Mouse (Mus musculus): ENCODE data around the gene Il6st. TPM values are rescaled to one million over a fixed set of nuclear protein-coding genes. Genes with fewer than 3 reads are reported as not detected.

Il6st gene
- total RNA-seq, 2 experiments from 2014 or later, result 67.3 to 80.3 TPM

DNA sequence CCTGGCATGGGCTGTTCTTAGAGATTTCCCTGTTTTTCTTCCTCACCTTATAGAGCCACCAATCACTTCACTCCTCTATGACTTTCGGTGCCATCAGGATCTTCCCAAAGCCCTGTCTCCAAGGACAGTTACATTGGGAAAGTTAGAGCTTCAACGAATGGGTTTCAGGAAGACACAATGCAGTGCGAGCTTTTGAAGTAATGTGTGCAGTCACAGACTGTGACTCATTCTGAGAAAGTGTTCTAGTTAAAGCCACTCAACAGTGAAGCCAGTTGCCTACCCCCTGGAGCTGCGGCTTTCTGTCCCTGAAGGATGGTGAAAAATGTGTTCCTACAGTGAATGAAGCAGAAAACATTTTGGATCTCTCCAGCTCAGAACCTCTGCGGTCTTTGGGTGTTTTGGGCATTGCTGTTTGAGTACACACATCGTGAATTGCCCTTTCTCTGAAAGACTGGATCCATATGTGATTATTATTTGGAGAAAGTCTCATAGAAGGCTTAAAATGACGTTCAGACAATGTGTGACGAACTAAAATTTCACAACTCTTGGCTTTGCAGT is 16.7 kb upstream of the Il6st start:
- no peak for DNase-seq

DNA sequence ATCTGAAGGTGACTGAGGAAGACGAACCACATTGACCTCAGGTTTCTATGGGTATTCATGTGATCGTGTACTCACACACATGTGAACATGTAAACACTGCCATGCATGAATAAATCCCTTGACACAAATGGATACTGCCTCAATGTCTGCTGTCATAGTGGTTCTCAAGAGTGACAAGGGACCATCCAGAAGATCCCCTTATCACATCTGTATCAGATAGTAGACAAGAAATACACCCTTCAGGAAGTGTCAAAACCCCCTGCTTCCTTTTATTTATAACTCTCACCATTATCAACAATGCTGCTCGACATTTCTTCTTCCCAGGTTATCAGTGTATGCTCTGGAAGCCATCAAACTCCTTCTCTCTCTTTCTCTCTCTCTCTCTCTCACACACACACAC is 13.7 kb upstream of the Il6st start:
- DNase-seq, result no peak

DNA sequence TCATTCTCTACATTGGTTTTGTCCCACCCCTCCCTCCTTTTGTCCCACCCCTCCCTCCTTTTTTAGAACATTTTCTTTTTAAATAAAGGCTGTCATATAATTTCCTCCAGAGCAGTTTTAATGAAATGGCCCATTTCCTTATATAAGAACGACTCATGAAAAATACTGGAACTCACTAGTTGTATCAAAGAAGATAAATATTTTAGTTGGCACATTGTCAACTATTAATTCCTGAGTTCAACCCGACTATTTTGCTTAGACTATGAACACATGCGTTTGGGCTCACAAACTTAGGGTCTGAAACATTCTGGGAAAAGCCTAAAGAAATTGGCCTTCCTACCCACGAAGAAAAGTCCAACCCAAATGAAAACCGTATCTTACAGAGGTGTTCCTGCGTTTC is 6.5 kb upstream of the Il6st start:
- DNase-seq, result no peak

DNA sequence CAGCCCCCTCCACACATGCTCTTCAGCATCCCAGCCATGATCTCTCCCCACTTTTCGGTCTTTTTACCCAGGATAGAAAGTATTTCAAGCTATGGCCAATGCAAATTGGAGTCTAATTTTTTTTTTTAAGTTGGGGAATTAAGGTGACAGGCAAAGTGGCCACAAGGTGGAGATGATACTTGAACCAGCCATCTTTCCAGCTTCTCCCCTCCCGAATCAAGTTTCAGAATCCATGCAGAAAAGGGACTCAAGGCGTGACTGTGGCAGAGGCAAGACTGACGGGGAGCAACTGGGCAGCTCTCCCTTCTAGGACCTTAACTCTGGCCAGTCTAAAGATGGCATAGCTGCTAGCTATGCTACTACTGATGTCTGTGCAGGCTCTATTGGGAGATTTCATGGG is 5.9 kb upstream of the Il6st start:
- no peak for DNase-seq

DNA sequence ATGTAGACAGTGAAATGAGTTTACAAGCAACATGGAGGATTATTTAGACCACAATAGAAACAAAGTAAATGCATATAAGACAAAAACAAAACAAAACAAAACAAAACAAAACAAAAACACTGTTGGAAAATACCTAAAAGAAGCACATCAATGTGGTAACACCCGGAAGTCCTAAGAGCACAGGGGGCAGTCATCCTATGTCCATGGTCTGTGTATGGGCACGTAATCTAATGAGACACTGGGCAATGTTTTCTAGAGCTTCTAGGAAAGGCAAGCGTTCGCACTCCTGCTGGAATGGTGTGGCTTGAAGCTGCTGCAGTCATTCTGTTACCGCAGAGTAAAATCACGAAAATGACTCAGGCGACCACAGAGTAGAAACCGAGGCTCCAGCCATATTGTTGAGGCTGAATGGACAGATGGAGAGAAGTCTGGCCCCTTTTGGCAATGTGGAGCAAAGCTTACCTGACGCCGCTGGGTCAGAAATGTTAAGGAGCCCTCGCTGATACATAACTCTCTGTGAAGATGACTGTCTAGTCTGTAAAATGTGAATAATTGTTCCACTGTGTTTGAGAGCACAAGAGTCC is 5.3 kb upstream of the Il6st start:
- DNase-seq, result no peak

DNA sequence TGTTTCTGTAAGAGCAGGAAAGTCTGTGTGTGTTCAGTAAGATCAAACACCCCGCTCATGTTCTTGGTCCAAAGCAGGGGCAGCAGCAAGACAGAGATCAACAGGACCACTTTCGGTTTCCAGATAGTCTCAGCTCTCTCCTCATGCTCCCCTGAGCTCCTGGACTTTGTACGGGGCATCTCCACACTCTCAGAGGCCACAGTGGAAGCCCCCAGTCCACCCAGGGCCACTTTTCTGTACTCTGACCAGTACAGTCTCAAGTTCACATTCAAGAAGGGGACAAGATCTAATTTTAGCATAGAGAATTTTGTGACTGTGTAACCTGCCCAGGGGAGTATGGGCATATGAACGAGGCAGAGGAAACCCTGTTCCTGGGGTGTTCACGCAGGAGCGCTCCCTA is 3.9 kb upstream of the Il6st start:
- DNase-seq, result no peak

DNA sequence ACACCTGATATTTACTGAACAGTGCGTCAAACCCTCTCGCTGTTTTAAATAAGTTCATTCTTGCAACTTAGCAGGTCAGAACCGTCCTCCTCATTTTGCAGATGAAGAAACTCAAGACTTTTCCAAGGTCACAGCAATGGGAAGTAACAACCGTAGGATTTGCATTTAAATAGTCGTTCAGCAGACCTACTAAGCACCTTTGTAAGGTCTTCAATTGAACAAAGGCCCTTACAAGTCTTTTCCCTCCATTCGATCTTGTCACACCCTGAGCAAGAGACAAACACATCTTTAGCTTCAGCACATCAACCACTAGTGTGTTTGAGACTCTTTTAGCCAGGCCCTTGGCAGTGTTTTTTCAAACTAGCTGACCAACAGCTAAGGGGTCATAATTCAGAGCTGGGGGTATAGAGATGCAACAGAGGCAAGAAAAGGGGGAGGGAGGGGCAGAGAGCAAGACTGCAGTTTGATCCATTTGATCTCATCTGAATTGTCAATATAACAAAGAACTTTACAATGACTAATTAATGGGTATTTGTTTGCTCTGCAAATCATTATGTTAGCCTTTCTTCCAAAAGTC is 1.4 kb upstream of the Il6st start:
- DNase-seq, result no peak

DNA sequence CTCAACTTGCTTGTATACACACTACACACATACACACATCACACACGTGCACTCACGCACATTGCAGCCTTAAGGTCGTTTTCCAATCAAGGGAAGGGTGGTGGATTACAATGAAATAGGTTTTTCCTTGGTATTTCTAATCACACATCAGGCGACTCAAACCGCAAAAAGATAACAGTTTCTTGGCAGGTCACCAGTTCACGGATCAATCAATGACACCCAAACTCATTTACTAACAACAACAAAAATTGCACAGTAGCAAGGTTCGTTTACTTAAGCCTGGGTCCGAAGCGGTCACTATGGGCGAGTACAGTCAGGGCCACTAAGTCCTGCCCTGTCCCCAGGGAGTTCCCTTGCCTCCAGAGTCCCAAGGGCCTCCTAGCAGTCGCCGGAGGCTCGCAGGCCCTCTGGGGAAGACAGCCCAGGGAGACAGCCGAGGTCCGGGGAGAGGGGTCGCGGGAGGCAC is 500 bp upstream of the Il6st start:
- no peak for DNase-seq

DNA sequence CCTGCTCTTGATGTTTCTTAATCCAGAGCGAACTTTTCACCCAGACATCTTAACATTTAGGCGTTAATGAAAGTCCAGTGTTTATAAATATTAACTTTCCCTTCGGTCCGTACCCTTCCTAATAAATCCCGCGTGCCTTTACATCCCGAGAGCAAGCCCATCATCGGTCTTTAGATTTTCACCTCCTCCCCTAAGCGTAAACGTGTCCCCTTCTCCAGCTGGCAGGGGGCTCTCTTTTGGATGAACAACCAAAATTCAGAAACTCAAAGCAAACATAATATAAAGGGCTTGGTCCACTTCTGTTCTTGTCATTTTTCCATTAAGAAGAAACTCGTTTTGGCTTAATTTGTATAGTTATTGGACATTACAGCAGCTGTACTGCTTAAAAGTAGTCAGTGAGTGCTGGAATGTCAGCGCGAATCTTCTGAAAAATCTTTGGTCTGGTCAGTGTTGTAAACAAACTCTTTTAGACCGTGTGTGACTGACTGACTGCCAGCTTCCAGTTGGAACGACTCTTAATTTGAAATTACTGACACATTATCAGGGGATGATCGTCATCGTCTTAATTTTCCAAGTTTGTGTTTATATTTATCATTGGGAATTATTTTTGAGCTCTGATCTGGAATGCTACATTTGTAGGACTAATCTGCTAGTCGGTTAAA is 887 bp downstream of the Il6st start:
- no peak for DNase-seq

DNA sequence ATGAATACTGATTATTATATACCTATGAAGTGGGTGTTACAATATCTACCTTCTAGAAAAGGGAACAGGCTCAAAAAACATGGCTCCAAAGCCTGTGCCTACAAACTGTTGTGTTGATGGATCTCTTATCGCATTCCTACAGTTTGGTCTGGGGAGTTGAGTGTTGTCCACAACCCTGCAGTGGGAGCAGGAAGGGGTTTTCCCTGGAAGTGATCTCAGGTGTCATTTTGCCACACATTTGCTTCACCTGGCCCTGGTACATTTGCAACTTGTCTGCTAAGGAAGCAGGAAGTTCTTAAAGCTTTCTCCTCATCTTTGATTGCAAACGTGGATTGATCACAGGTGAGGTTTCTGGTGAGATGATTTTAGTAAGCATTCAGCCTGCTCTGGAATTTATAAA is 1.7 kb downstream of the Il6st start:
- no peak for DNase-seq

DNA sequence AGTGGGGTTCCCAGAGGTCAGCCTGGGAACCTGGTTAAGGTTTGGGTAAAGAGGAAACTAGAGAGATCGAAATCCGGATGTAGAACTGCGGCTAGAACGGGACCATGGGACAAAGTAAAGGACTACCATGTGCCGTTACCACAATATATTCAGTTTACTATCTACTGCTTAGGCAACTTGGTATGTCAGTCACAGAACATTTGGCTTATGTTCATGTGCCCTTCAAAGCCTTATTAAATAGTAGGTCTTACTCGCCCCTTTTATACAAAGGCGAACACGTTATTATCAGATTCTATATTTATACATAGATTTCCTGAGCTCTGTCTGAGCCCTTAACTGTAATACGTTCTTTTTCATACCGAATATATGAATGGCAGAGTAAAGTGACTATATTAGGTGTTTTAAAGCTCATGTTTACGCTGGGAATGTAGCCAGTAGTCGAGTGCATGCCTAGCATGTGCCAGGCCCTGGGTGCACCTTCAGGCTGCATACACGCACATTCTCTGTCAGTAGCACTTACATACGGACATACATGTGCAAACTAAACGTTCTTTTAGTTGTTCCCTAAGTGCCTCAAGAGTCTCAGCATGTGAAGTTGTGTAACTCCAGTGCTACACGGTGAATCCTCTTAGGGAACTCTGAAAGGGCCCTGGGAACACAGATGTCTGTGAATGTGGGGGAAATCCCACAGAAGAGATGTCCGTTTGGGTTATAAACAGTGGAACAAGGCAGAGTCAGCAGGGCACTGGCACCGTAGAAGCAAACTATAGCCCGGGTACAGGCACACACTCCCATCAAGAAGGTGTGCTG is 2.5 kb downstream of the Il6st start:
- DNase-seq, result no peak

DNA sequence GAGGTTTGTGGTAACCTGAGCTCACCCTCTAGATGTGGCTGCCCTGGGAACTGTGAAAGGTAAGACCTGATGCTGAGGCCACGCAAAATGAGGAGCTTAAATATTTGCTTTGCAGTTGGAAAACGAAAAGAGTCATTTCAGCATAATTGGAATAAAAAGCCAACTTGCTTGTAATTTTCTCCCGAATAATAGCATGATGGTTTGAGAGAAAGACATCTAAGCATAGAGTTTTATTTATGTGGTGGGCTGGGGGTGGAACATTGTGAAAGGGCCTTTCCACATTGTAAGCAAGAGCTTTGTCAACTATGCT is 3.0 kb downstream of the Il6st start:
- DNase-seq, result no peak

DNA sequence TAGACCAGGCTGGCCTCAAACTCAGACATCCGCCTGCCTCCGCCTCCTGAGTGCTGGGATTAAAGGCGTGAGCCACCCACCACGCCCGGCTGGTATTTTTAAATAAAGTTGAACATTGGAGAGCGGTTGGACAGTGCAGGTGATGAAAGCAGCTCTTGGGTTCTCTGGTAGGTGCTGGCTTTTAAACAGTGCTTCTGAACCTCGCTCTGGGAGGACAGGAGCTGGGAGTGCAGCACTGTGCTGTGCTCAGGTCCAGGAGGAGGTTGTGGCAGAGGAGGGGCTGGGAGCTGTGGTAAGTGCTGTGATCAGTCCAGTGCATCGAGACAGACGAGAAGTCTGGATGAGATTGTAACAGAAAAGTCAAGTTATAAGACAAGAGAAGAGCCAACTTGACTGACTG is 3.5 kb downstream of the Il6st start:
- no peak for DNase-seq

DNA sequence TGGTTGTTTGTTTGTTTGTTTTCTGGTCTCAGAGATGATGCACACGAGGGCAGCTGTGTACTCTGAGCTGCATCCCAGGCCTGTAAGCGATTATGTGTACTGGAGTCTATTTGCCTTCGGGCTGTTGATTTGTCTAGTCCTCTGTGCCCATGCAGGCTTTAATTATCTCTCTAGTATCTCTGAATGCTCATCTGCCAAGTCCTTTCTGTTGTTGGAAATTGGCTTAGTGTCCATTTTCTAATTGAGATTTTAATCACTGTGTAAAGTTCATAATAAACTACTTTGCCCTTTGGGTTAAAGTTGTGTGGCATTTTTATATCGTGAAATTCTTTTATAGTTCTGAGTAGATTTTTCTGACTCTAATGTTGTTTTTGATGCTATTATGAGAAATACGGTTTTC is 5.6 kb downstream of the Il6st start:
- DNase-seq, result no peak

DNA sequence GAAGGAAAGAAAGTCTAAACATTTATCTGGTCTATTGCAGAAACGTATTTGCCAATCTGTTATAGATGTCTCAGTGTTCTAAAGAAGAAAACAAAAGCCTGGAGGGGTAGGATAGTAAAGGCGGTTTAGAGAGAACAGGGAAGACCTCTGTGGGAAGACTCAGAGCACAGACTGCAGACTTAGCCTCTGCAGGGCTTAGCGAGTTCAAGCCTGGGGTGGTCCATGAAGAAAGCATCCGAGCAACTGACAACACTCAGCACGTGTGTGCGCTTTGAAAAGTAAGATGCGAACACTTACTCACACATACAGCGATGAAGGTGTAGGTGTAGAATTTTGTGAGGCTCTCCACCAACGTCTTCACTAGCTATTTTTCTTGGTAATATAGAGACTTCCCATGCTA is 7.3 kb downstream of the Il6st start:
- DNase-seq, result no peak

DNA sequence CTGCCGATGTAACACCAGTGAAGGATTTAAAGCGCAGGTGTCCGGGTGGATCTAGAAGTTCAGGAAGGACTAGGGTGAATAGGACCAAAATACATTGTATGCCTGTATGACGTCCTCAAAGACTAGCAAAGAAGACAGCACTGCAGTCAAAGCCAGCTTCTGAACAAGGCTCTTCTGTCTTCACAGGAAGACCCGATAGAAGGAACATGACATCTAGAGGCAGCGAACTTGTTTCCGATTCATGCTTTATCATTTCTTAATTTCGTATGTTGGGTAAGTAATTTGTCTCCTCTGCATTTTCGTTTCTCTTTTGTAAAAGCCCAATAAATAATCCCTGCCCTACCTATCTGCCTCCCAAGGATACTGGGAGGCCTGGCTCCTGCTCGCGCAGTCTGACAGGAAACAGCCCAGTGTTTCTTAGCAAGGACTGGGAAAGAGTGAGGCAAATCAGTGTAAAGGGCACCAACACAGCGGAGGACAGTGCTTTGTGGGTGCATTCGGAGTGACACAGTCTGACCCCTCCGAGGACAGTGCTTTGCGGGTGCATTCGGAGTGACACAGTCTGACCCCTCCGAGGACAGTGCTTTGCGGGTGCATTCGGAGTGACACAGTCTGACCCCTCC is 8.6 kb downstream of the Il6st start:
- DNase-seq, result no peak

DNA sequence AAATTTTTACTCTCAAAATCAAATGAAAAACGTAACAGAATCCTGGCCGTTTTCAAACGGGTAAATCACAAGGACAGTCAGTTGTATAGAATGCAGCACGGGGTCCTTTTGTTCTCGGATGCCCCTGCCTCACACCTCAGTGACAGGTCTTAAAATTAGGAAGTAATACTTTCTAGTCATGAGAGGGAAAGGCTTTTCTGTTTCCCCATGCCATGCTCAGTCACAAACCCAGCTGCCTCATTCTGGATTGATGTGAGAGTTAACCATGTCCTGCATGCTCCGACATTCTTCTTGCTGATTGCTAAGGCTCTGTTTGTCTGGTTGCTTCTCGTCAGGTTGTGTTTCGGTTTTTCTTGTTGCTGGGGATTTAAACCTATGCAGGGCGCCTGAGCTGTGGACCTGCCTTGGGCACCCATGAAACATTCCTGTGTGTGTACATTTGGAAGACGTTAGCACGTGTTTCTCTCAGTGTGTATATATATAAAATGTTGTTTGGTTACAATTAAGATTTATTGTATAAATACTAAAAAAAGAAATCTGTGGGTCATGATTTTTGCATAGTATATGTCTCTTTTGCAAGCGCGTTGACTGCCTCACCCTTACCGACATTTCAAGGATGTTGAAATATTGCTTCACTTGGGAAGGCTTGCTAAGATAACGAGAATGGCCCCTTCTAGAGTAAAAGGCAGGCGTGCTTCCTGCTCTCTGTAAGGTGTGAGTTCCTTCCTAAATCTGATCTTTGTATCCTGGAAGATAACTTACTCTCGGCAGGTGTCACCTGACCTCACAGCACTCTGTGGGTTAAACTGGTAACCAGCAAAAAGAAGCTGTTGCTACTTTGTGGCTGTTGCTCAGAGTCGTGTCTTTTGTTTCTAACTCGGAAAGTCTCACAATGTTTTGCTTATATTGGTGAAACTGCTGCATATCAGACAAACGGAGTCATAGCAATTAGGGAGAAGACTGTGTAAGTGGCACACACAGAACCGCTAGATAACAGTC is 10.2 kb downstream of the Il6st start:
- DNase-seq, result no peak

DNA sequence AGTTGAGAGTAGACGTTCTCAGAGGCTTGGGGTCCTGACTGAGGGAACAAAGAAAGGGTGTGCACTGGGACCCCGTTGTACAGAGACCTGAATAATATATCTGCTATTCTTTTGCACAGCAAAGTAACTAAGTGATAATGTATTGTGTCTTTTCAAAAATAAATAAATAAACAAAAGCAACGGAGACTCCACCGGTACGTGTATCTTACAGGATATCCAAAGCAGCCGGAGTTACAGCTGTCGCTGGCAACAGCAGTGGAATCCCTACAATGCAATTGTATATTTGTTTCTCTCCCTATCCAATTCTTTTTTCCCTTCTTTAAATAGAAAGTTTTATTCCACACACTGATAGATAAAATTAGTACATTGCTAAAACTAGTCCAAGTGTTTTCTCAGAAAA is 15.2 kb downstream of the Il6st start:
- no peak for DNase-seq

DNA sequence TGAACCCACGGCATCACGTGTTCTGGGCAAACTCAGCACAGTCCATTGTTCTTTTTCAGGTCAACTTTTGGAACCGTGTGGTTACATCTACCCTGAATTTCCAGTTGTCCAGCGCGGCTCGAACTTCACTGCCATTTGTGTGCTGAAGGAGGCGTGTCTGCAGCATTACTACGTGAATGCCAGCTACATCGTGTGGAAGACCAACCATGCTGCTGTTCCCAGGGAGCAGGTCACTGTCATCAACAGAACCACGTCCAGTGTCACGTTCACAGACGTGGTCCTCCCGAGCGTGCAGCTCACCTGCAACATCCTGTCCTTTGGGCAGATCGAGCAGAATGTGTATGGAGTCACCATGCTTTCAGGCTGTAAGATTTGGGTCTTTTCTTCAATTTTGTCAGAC is 16.1 kb downstream of the Il6st start:
- DNase-seq, result no peak

DNA sequence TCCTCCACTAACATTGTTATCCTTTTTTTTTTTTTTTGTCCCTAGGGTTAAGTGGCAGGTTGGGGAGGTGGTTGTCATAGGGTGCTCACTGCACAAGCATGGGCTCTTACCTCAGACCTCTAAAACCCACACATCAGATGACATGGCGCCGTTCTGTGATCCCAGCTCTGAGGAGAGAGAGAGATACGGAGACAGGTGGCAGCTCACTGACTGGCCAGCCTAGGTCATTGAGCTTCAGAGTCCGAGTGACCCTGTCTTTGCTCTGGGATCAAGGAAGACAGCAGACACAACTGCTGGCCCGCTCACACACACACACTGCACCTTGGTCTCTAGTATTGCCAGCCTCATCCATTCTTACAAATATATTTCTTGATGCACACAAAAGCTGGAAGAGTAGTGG is 18.7 kb downstream of the Il6st start:
- no peak for DNase-seq

DNA sequence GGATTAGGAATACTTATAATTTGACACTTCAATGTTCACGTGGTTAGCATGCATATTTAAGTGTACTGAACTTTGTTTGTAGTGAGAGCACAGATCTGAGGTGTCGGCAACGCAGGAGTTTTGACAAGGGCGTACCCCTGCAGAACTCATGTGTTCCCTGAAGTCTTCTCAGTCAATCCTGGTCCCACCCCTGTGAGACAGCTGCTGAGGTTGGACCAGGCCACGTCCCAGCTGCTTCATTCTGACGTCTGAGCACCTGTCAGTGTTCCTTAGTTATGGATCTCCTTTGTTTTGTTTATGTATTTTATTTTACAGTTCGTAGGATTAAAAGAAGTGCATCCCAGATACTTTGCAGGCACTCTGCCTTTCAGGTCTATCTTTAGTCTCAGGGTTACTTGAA is 19.1 kb downstream of the Il6st start:
- DNase-seq, result no peak

DNA sequence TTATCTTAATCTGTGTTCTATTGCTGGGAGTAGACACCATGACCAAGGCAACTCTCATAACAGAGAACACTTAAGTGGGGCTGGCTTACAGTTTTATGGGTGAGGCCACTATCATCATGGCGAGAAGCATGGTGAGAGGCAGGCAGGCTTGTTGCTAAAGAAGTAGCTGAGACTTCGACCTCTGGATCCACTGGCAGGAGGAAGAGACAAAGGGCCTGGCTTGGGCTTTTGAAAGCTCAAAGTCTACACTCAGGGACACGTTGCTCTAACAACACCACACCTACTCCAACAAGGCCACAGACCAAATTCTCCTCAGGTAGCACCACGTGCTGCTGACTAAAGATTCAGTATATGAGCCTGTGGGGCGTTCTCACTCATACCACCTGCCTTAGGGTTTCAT is 22.4 kb downstream of the Il6st start:
- no peak for DNase-seq
